Mouse (Mus musculus) heart, embryonic 16.5 days (tissue): Measurements from ENCODE around the gene Gm5447. TPM values are rescaled to one million over a fixed set of nuclear protein-coding genes. Genes with fewer than 3 reads are reported as not detected.
A peak's percentile ranks its signal among the peaks of the same experiment; 100 is the strongest.

Experiments used
- ATAC-seq: fragments of 200-750 bp; cut with Nextera tagmentation; replicated peaks from 2 replicates; pipeline ENCODE4 v1.8.0; 2017; ENCODE audit warnings: moderate number of reproducible peaks; ENCODE audit not compliant: insufficient read depth, low FRiP score; ENCODE audit errors: extremely low read depth
- H3K27ac ChIP-seq: fragments of 300-500 bp; sonication (generic); 2 replicates; pipeline ENCODE4 v1.5.1; 2014; ENCODE audit warnings: mild to moderate bottlenecking, low read length, control low read depth, moderate library complexity
- H3K27me3 ChIP-seq: fragments of 300-500 bp; sonication (generic); 2 replicates; pipeline ENCODE4 v1.6.1; 2014; ENCODE audit warnings: low read length, mixed read lengths; ENCODE audit not compliant: control insufficient read depth, insufficient read depth
- H3K36me3 ChIP-seq: fragments of 300-500 bp; sonication (generic); 2 replicates; pipeline ENCODE4 v1.6.1; 2014; ENCODE audit not compliant: control insufficient read depth, insufficient read depth
- H3K4me1 ChIP-seq: fragments of 300-500 bp; sonication (generic); 2 replicates; pipeline ENCODE4 v1.6.1; 2014; ENCODE audit warnings: low read length, mixed read lengths; ENCODE audit not compliant: control insufficient read depth, insufficient read depth
- H3K4me2 ChIP-seq: fragments of 300-500 bp; sonication (generic); 2 replicates; pipeline ENCODE4 v1.6.1; 2014; ENCODE audit warnings: low read depth, mild to moderate bottlenecking, control low read depth, low read length
- H3K4me3 ChIP-seq: fragments of 300-500 bp; sonication (generic); 2 replicates; pipeline ENCODE4 v1.5.1; 2014; ENCODE audit warnings: mild to moderate bottlenecking, control low read depth, low read length
- H3K9ac ChIP-seq: fragments of 300-500 bp; sonication (generic); 2 replicates; pipeline ENCODE4 v1.6.1; 2014; ENCODE audit warnings: low read length, control low read depth
- H3K9me3 ChIP-seq: fragments of 300-500 bp; sonication (generic); replicated peaks from 2 replicates; pipeline ENCODE4 v1.6.1; 2016; ENCODE audit warnings: low read length; ENCODE audit not compliant: control insufficient read depth
- WGBS: fragments of 180-500 bp; shearing (Covaris S2); extraction: QIAGEN DNeasy Blood & Tissue Kit; methylation state at CpG from one replicate; pipeline ENCODE4 v1.1.7; 2014; 5-methylcytosine and 5-hydroxymethylcytosine counted together
- polyA plus RNA-seq: library from polyadenylated mRNA; unstranded; fragments of >200 nt; fragmentation: Nextera tagmentation; extraction: Ambion mirVana; gene quantifications from 2 replicates; pipeline ENCODE4 v1.2.1, GENCODE M21; 2015

The Gm5447 gene
- polyA plus RNA-seq, 1 experiment from 2014 or later: 0.16 TPM

- H3K4me1 ChIP-seq: 0 out of 2 replicates have a peak, but pooled peaks cover 2% of the 10 kb centered on the region
- H3K9me3 ChIP-seq: 0 out of 2 replicates have a peak, but pooled peaks cover 2% of the 10 kb centered on the region
- H3K27ac ChIP-seq: no peak overlapping the region
- ATAC-seq: no peak
- H3K27me3 ChIP-seq: no peaks in the 10 kb centered on the region
- no peaks in the 10 kb centered on the region for H3K36me3 ChIP-seq
- WGBS: 82% methylated on average over 2 of the region's 2 CpGs
- no peak overlapping the region for H3K4me2 ChIP-seq
- H3K4me3 ChIP-seq: no peak overlapping the region
- H3K9ac ChIP-seq: no peak overlapping the region
Measured at GRCm38 (mm10) chr13:30952044-30952443, 22.0 kb upstream of the Gm5447 start.

- H3K27me3 ChIP-seq: no peaks in the 10 kb centered on the region
- 57% methylated on average over 1 of the region's 1 CpGs for WGBS
- 0 out of 2 replicates have a peak, but pooled peaks cover 2% of the 10 kb centered on the region for H3K9me3 ChIP-seq
- no peaks in the 10 kb centered on the region for H3K36me3 ChIP-seq
- no peak overlapping the region for H3K4me3 ChIP-seq
- H3K4me1 ChIP-seq: no peaks in the 10 kb centered on the region
- no peak overlapping the region for H3K4me2 ChIP-seq
- ATAC-seq: no peak
- no peak overlapping the region for H3K27ac ChIP-seq
- no peak overlapping the region for H3K9ac ChIP-seq
Measured at GRCm38 (mm10) chr13:30953580-30953979, 20.4 kb upstream of the Gm5447 start.

- H3K9ac ChIP-seq: no peak overlapping the region
- no peak for ATAC-seq
- H3K36me3 ChIP-seq: no peaks in the 10 kb centered on the region
- H3K4me3 ChIP-seq: no peak overlapping the region
- WGBS: 74% methylated on average over 2 of the region's 2 CpGs
- H3K4me2 ChIP-seq: no peak overlapping the region
- H3K9me3 ChIP-seq: no peaks in the 10 kb centered on the region
- H3K27me3 ChIP-seq: no peaks in the 10 kb centered on the region
- H3K4me1 ChIP-seq: no peaks in the 10 kb centered on the region
- no peak overlapping the region for H3K27ac ChIP-seq
Measured at GRCm38 (mm10) chr13:30960714-30961113, 13.3 kb upstream of the Gm5447 start.

GRCm38 (mm10) chr13:30961932-30962331 is 12.1 kb upstream of the Gm5447 start:
- no peak overlapping the region for H3K4me3 ChIP-seq
- no peaks in the 10 kb centered on the region for H3K36me3 ChIP-seq
- no peak overlapping the region for H3K27ac ChIP-seq
- H3K4me1 ChIP-seq: peaks cover 6% of the 10 kb centered on the region
- WGBS: 65% methylated on average over 2 of the region's 2 CpGs
- no peaks in the 10 kb centered on the region for H3K9me3 ChIP-seq
- H3K4me2 ChIP-seq: no peak overlapping the region
- H3K9ac ChIP-seq: no peak overlapping the region
- no peaks in the 10 kb centered on the region for H3K27me3 ChIP-seq
- ATAC-seq: no peak

- ATAC-seq: no peak
- peak overlapping the region; percentile 37; the same call in 1 of the 2 replicates for H3K4me2 ChIP-seq
- H3K27me3 ChIP-seq: no peaks in the 10 kb centered on the region
- WGBS: 21% methylated on average over 10 of the region's 10 CpGs
- no peak overlapping the region for H3K27ac ChIP-seq
- H3K9me3 ChIP-seq: no peaks in the 10 kb centered on the region
- H3K4me1 ChIP-seq: peaks cover 16% of the 10 kb centered on the region
- peak overlapping the region; percentile 30; the same call in 1 of the 2 replicates for H3K9ac ChIP-seq
- no peaks in the 10 kb centered on the region for H3K36me3 ChIP-seq
- no peak overlapping the region for H3K4me3 ChIP-seq
Measured at GRCm38 (mm10) chr13:30966507-30966911, 7.5 kb upstream of the Gm5447 start.

GRCm38 (mm10) chr13:30968311-30968710 is 5.7 kb upstream of the Gm5447 start:
- H3K4me1 ChIP-seq: peaks cover 19% of the 10 kb centered on the region
- H3K4me3 ChIP-seq: no peak overlapping the region
- no peak overlapping the region for H3K9ac ChIP-seq
- H3K36me3 ChIP-seq: no peaks in the 10 kb centered on the region
- WGBS: 48% methylated on average over 4 of the region's 4 CpGs
- no peak overlapping the region for H3K4me2 ChIP-seq
- H3K27ac ChIP-seq: no peak overlapping the region
- H3K9me3 ChIP-seq: no peaks in the 10 kb centered on the region
- no peak for ATAC-seq
- H3K27me3 ChIP-seq: no peaks in the 10 kb centered on the region

- Histone ChIP-seq H3K27me3 (no peaks in the 10 kb centered on the region), H3K9me3 (no peaks in the 10 kb centered on the region), H3K9ac (no peak overlapping the region), H3K4me3 (no peak overlapping the region), H3K36me3 (no peaks in the 10 kb centered on the region), H3K4me2 (no peak overlapping the region), H3K4me1 (peaks cover 23% of the 10 kb centered on the region), H3K27ac (no peak overlapping the region)
- no peak for ATAC-seq
- WGBS: 79% methylated on average over 3 of the region's 3 CpGs
Measured at GRCm38 (mm10) chr13:30971047-30971446, 3.0 kb upstream of the Gm5447 start.

GRCm38 (mm10) chr13:30972102-30972501 is 1.9 kb upstream of the Gm5447 start:
- WGBS: 83% methylated on average over 2 of the region's 2 CpGs
- ATAC-seq: no peak
- no peak overlapping the region for H3K4me3 ChIP-seq
- no peaks in the 10 kb centered on the region for H3K36me3 ChIP-seq
- no peak overlapping the region for H3K27ac ChIP-seq
- H3K9ac ChIP-seq: no peak overlapping the region
- peaks cover 17% of the 10 kb centered on the region for H3K4me1 ChIP-seq
- H3K27me3 ChIP-seq: no peaks in the 10 kb centered on the region
- no peaks in the 10 kb centered on the region for H3K9me3 ChIP-seq
- peak overlapping the region; percentile 29; the same call in 1 of the 2 replicates for H3K4me2 ChIP-seq

- peak overlapping the region; percentile 86 for H3K4me2 ChIP-seq
- 21% methylated on average over 5 of the region's 5 CpGs for WGBS
- peak overlapping the region; percentile 95 for H3K9ac ChIP-seq
- H3K27me3 ChIP-seq: no peaks in the 10 kb centered on the region
- peak; percentile 30; the same call in 1 of the 2 replicates for ATAC-seq
- peaks cover 10% of the 10 kb centered on the region for H3K4me1 ChIP-seq
- H3K4me3 ChIP-seq: peak overlapping the region; percentile 97
- H3K9me3 ChIP-seq: no peaks in the 10 kb centered on the region
- no peak overlapping the region for H3K27ac ChIP-seq
- no peaks in the 10 kb centered on the region for H3K36me3 ChIP-seq
Measured at GRCm38 (mm10) chr13:30974247-30974630, 235 bp downstream of the Gm5447 start.
